Mouse (Mus musculus): Measurements from ENCODE around the gene Bcl2. TPM values are rescaled to one million over a fixed set of nuclear protein-coding genes. Genes with fewer than 3 reads are reported as not detected.
A peak's percentile ranks its signal among the peaks of the same experiment; 100 is the strongest.

The Bcl2 gene
- polyA plus RNA-seq, 1 experiment from 2014 or later, result 2.4 TPM

DNA sequence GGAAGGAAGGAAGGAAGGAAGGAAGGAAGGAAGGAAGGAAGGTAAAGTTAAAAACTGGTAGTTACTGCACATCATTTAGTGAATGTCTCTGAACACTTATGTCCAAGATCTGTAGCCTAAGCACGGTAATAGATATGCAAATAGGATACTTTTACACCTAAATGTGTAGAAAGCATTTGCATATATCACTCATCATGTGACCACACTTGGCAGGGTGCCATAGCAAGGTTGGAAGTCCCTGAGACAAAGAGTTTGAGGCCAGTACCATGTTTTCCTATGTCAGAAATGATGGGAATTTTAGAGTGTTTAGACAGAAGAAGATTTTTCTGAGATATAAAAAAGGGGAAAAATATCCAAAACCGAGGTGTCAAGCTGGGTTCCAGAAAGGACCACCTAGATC lies 28.4 kb downstream of the Bcl2 start:
- WGBS (ENCODE audit: insufficient replicate concordance), result 43% methylated on average over 2 of the region's 2 CpGs
- no peak overlapping the region for H3K27ac ChIP-seq
- no peak for ATAC-seq
- no peaks in the 10 kb centered on the region for H3K36me3 ChIP-seq
- H3K9me3 ChIP-seq (replicated peaks), result no peaks in the 10 kb centered on the region
- no peak overlapping the region for H3K9ac ChIP-seq
- H3K27me3 ChIP-seq (replicated peaks), result no peaks in the 10 kb centered on the region
- peaks cover 10% of the 10 kb centered on the region; the same call in 1 of the 2 replicates for H3K4me1 ChIP-seq
- H3K4me2 ChIP-seq, result no peak overlapping the region
- no peak overlapping the region for H3K4me3 ChIP-seq

DNA sequence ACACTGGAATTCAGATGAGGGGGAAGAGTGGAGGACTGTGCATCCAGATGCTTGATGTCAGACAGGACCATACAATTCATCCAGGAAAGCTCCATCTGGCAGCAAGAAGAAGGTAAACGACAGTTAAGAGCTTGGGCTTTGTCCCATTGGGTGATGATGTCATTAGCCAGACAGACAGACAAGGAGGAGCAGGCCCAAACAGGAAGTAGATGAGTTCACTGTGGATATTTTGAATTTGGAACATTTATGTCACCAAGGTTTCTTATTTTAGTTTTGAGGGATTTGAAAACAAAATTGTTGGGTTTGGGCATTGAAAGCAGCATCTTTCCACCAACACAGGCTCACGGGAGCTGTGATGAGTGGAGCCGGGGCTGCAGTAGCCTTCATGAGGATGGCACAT lies 29.5 kb downstream of the Bcl2 start:
- H3K9me3 ChIP-seq (replicated peaks), result no peaks in the 10 kb centered on the region
- no peak overlapping the region for H3K4me2 ChIP-seq
- WGBS (ENCODE audit: insufficient replicate concordance), result 53% methylated on average over 3 of the region's 3 CpGs
- H3K4me3 ChIP-seq, result no peak overlapping the region
- peaks cover 10% of the 10 kb centered on the region; the same call in 1 of the 2 replicates for H3K4me1 ChIP-seq
- H3K36me3 ChIP-seq, result no peaks in the 10 kb centered on the region
- H3K9ac ChIP-seq, result no peak overlapping the region
- H3K27me3 ChIP-seq (replicated peaks), result no peaks in the 10 kb centered on the region
- H3K27ac ChIP-seq, result no peak overlapping the region
- no peak for ATAC-seq

DNA sequence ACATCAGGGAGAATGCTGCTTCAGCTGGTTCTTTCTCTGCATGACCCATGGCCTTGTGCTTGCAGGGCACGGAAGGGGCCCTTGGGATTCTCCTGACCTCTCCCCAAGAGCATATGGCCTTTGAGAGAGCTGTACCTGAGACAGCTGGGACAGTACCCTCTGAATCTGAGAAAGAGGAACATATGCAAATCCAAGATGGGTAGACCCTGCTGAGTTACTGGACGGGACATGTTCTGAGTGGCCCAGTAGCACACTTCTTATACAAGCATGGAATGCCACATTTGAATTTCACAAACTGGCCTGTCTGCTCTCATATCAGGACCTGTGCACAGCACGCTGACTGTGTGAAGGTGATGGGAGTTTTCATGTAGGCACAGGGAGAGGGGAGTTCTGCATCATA lies 31.2 kb downstream of the Bcl2 start:
- Histone ChIP-seq H3K27me3 (replicated peaks) (no peaks in the 10 kb centered on the region), H3K4me2 (no peak overlapping the region), H3K27ac (no peak overlapping the region), H3K9me3 (replicated peaks) (no peaks in the 10 kb centered on the region), H3K9ac (no peak overlapping the region), H3K4me1 (peaks cover 6% of the 10 kb centered on the region; the same call in 1 of the 2 replicates), H3K4me3 (no peak overlapping the region), H3K36me3 (no peaks in the 10 kb centered on the region)
- 57% methylated on average over 3 of the region's 3 CpGs for whole genome bisulfite sequencing (ENCODE audit: insufficient replicate concordance)
- no peak for ATAC-seq

DNA sequence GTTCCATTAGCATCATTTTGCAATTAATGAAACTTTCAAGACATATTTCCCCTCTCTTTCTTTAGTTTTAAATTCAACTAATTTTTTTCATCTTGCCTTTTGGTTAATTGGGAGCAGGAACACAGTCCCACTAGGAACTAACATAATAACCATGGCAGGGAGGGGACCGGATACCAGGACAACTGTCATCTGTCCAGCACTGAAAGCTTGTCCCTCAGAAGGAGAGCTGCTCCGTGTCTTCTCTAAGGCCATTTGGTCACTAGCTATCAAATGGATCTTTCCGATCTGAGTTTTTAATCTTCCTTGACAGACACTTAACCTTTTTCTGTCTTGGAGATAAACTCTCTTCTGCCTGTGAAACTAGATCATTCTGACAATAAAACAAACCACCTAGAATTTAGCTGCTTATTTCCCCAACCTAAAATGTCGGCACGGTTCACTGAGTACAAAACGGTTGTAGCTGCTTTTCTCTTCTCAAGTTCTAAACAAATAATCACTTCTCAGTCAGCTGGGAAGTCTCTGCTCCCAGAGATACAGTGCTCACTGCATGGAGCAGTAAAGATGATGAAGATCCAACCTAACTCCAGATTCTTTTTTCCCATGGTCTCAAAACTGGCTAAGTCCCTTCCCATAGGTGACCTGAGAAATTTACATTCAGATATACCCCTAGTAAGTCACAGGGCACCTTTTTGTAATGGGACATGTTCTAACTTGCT lies 34.1 kb downstream of the Bcl2 start:
- no peaks in the 10 kb centered on the region for H3K9me3 ChIP-seq (replicated peaks)
- H3K4me1 ChIP-seq, result no peaks in the 10 kb centered on the region
- H3K27ac ChIP-seq, result no peak overlapping the region
- no peaks in the 10 kb centered on the region for H3K27me3 ChIP-seq (replicated peaks)
- ATAC-seq, result no peak
- H3K4me3 ChIP-seq, result no peak overlapping the region
- no peak overlapping the region for H3K9ac ChIP-seq
- H3K36me3 ChIP-seq, result no peaks in the 10 kb centered on the region
- 72% methylated on average over 6 of the region's 6 CpGs for WGBS (ENCODE audit: insufficient replicate concordance)
- no peak overlapping the region for H3K4me2 ChIP-seq

DNA sequence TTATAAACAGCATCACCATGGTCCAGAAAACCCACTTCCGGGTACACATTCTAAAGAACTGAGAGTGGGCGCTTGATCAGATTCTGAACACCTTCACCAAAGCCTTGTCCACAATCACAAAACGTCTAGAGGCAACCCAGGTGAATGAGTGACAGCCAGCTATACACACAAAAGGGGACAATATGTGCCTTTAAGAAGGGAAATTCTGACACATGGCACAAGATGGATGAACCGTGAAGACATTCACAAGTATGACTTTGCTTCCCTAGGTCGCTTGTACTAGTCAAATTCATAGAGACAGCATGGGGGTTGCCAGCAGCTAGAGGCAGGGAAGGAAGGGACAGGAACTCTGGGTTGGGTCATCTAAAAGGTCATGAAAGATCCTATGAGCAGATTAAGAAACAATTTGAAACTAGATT lies 36.0 kb downstream of the Bcl2 start:
- Histone ChIP-seq H3K27ac (no peak overlapping the region), H3K4me2 (no peak overlapping the region), H3K9ac (no peak overlapping the region), H3K27me3 (replicated peaks) (no peaks in the 10 kb centered on the region), H3K9me3 (replicated peaks) (no peaks in the 10 kb centered on the region), H3K36me3 (no peaks in the 10 kb centered on the region), H3K4me1 (no peaks in the 10 kb centered on the region), H3K4me3 (no peak overlapping the region)
- ATAC-seq, result no peak
- 59% methylated on average over 5 of the region's 5 CpGs for WGBS (ENCODE audit: insufficient replicate concordance)

DNA sequence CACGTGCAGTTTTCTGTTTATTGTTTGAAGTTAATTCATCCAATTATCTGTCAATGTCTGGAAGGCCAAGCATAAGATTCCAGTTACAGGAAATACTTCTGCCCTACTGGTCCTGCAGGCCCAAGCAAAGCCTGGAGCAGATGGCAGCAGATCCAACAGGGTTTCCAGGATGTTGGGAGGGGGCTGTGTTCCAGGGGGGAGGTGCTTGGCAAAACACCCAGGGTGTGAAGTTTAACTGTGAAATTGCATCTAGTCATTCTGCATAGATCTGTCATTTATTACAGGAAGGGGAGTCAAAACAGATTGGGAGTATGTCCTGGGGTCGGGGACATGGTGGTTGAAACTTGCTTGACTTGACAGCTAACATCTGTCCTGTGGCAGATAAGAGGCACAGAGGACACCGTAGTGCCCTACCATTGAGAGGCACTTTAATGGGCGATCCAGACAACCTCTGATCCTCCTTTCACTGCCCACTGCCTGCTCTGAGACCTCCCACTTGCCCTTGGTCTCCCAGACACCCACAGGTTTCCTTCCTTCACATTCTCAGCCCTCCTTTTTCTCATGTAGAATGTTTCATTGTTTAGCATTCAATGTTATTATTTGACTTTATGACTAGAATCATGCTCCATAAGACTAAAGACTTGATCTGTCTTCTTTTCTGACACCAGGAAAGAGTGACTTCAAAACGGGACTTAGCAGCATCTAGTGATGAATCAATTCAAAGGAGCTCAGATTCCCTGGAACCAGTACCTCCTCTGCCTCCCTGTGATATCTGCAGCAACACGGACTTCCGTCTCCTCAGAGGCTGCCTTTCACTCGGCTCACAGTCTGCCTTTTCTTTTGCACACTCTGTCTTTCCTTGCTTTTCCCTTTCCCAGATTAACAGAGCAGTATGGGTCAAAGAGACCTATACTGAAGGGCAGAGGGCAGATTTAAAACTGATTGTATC lies 47.7 kb downstream of the Bcl2 start:
- ATAC-seq, result peak; percentile 32; the same call in 1 of the 2 replicates
- 43% methylated on average over 8 of the region's 8 CpGs for WGBS (ENCODE audit: insufficient replicate concordance)
- no peak overlapping the region for H3K9ac ChIP-seq
- H3K4me1 ChIP-seq, result peaks cover 3% of the 10 kb centered on the region; the same call in 1 of the 2 replicates
- no peaks in the 10 kb centered on the region for H3K9me3 ChIP-seq (replicated peaks)
- no peak overlapping the region for H3K4me2 ChIP-seq
- H3K27me3 ChIP-seq (replicated peaks), result no peaks in the 10 kb centered on the region
- H3K4me3 ChIP-seq, result no peak overlapping the region
- H3K36me3 ChIP-seq, result no peaks in the 10 kb centered on the region
- H3K27ac ChIP-seq, result no peak overlapping the region

DNA sequence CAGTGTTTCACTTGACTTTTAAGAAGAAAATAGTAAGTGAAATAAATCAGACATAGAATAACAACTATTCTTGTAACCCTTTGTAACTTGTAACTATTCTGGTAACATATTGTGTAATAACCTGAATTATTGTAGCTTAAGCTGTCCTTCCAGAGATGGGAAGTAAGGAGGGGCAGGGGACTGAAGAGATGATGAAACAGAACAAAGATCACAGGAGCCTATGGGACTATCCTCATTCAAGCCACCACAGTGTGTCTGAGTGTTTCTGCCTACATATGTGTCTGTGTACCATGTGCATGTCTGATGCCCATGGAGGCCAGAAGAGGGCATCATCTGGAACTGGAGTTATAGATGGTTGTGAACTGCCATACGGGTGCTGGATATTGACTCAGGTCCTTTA lies 49.1 kb downstream of the Bcl2 start:
- 72% methylated on average over 1 of the region's 1 CpGs for WGBS (ENCODE audit: insufficient replicate concordance)
- Histone ChIP-seq H3K27ac (no peak overlapping the region), H3K27me3 (replicated peaks) (no peaks in the 10 kb centered on the region), H3K4me1 (peaks cover 3% of the 10 kb centered on the region; the same call in 1 of the 2 replicates), H3K9ac (no peak overlapping the region), H3K9me3 (replicated peaks) (no peaks in the 10 kb centered on the region), H3K36me3 (no peaks in the 10 kb centered on the region), H3K4me3 (no peak overlapping the region), H3K4me2 (no peak overlapping the region)
- ATAC-seq, result no peak

DNA sequence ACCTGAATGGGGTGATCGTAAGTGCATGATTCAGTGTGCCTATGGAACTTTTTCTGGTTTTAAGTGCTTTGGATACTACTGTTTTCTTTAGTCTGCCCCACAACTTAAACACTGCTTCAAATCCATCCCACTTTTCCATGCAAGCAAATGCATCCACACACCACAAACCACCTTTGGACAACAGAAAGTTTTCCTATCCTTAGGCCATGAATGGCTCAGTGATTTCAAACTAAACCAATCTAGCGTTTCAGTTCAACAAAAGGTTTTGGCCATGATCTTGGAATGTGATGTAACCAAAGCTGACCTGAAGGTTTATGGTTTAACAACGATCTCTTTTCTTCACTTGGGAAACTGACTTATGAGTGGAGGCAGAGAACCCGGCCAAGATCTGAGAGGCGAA lies 51.6 kb downstream of the Bcl2 start:
- Histone ChIP-seq H3K9ac (no peak overlapping the region), H3K4me3 (no peak overlapping the region), H3K27ac (no peak overlapping the region), H3K9me3 (replicated peaks) (no peaks in the 10 kb centered on the region), H3K4me2 (no peak overlapping the region), H3K4me1 (peaks cover 10% of the 10 kb centered on the region), H3K36me3 (no peaks in the 10 kb centered on the region), H3K27me3 (replicated peaks) (no peaks in the 10 kb centered on the region)
- WGBS (ENCODE audit: insufficient replicate concordance), result 76% methylated on average over 5 of the region's 5 CpGs
- ATAC-seq, result no peak

DNA sequence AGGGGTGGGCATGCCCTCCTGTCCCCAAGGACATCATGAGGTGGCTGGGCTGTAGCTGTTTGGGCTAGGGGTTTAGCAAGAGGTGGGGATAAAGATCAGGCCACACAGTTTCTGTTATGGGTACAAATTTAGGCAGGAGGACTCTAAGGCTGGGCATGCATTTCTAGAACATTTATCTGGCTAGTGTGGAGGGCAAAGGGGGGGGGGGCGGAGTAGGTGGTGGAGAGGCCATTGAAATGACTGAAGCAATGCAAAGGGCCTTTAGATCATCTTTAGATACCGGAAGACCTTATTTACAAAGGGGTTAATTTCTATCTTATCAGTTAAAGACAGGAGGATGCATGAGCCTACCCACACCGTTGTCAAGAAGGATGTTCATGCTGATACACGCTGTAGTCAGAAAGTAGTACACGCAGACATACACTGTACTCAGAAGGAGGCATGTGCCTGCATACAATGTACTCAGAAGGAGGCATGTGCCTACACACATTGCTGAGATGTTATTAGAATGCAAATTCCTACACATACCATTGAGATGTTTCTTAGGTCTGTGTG lies 55.7 kb downstream of the Bcl2 start:
- Histone ChIP-seq H3K9me3 (replicated peaks) (no peaks in the 10 kb centered on the region), H3K4me3 (no peak overlapping the region), H3K4me1 (peaks cover 15% of the 10 kb centered on the region), H3K27ac (no peak overlapping the region), H3K4me2 (no peak overlapping the region), H3K9ac (no peak overlapping the region), H3K27me3 (replicated peaks) (no peaks in the 10 kb centered on the region), H3K36me3 (no peaks in the 10 kb centered on the region)
- ATAC-seq, result peak; percentile 83
- WGBS (ENCODE audit: insufficient replicate concordance), result 25% methylated on average over 4 of the region's 5 CpGs

DNA sequence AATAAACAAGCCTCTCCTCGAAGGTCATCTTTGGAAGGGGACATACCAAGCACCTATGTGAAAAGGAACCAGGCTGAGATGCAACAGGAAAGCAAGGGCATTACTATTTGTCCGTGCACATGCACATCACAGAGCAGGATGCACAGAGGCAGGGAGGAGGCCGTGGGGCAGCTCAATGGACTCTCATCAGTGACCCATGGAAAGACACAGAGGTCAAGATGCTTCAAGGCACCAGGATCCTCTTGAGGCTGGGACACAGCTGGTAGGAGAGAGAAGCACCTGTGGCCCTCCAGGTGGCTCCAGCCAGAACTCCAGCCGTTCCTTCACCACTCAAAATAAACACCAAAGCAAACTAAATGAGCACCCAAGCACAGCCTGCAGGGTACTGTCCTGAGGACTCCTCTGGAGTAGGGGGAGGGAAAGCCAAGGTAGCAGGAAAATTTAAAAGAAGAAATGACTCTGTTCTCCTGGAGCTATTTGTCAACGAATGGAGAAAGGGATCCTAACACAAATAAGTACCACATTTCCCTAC lies 57.8 kb downstream of the Bcl2 start:
- no peak overlapping the region for H3K27ac ChIP-seq
- no peak overlapping the region for H3K9ac ChIP-seq
- no peak overlapping the region for H3K4me2 ChIP-seq
- H3K27me3 ChIP-seq (replicated peaks), result no peaks in the 10 kb centered on the region
- no peak overlapping the region for H3K4me3 ChIP-seq
- peaks cover 19% of the 10 kb centered on the region for H3K4me1 ChIP-seq
- ATAC-seq, result no peak
- no peaks in the 10 kb centered on the region for H3K9me3 ChIP-seq (replicated peaks)
- H3K36me3 ChIP-seq, result no peaks in the 10 kb centered on the region
- 64% methylated on average over 5 of the region's 5 CpGs for WGBS (ENCODE audit: insufficient replicate concordance)

DNA sequence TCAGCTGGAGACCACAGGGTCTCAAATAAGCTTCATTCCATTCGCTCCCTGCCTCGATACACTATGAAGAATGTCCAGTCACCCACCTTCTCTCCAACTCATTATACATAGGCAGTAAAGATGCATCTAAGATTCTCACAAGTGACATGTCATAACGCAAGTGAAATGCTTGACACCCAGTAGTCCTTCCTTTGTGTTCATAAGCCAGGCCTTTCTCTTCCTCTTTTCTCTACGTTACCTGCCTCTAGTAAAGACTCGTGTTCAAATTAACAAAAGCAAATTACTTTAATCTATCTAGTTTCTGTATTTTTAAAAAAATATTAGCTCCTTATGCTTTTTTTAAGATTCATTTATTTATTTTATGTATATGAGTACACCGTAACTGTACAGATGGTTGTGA lies 59.8 kb downstream of the Bcl2 start:
- H3K27me3 ChIP-seq (replicated peaks), result no peaks in the 10 kb centered on the region
- no peaks in the 10 kb centered on the region for H3K9me3 ChIP-seq (replicated peaks)
- H3K27ac ChIP-seq, result no peak overlapping the region
- 74% methylated on average over 6 of the region's 6 CpGs for WGBS (ENCODE audit: insufficient replicate concordance)
- peaks cover 19% of the 10 kb centered on the region for H3K4me1 ChIP-seq
- no peak for ATAC-seq
- no peak overlapping the region for H3K9ac ChIP-seq
- H3K4me3 ChIP-seq, result no peak overlapping the region
- H3K36me3 ChIP-seq, result no peaks in the 10 kb centered on the region
- no peak overlapping the region for H3K4me2 ChIP-seq

DNA sequence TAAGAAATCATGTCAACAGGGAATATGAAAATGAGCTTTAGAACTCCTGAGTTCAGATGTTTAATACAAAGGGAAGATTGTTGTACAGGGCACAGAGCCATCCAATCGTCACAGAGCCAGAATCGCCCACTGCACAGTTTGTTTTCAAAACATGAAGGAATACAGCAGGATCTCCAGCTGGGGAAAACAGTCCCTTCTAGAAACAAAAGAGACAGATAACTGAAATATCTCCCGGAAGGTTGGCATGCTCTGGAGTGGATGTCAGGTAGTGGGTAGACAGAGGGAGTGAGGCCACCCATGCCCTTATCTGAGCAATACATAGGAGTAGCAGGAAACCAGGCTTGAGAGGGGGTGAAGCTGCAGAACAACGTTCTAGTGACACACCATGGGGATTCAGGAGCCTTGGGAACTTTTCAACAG lies 60.6 kb downstream of the Bcl2 start:
- Histone ChIP-seq H3K27ac (no peak overlapping the region), H3K4me2 (no peak overlapping the region)
- peak; percentile 59 for ATAC-seq

More for the DNA sequence above, 60.6 kb downstream of the Bcl2 start:
- 25% methylated on average over 4 of the region's 4 CpGs for WGBS (ENCODE audit: insufficient replicate concordance)
- peaks cover 19% of the 10 kb centered on the region for H3K4me1 ChIP-seq
- H3K9me3 ChIP-seq (replicated peaks), result no peaks in the 10 kb centered on the region
- no peaks in the 10 kb centered on the region for H3K36me3 ChIP-seq
- no peaks in the 10 kb centered on the region for H3K27me3 ChIP-seq (replicated peaks)
- H3K9ac ChIP-seq, result no peak overlapping the region
- H3K4me3 ChIP-seq, result no peak overlapping the region

Measured in liver, embryonic 12.5 days (tissue).